Mouse (Mus musculus): ENCODE measurements around the gene Cebpe.

GRCm38 (mm10) chr14:54756382-54756781 is 44.4 kb upstream of the Cebpe start:
- TF ChIP-seq TAL1 (IDR thresholded peaks at IDR 0.05; ENCODE audit: low read length) (no peak), GATA1 (IDR thresholded peaks at IDR 0.05; ENCODE audit: low read length) (no peak)
